Mouse (Mus musculus): ENCODE measurements at regions not wholly inside any gene's neighbourhood (a gene's known extent, or its start where the extent isn't known, plus 50 kb on each side); places are given as distances from the start of the nearest gene placed in this dataset.

- TF ChIP-seq GATA1 (IDR thresholded peaks at IDR 0.05; ENCODE audit: borderline replicate concordance, low read length) (no peak), FLI1 (IDR thresholded peaks at IDR 0.05; ENCODE audit: low read length) (no peak)
Measured at GRCm38 (mm10) chr19:54099769-54100168, 55.8 kb downstream of the Adra2a start.

All from megakaryocyte, embryonic 14.5 days (primary cell).